Mouse (Mus musculus) T-cell, adult 66 days (primary cell): Measurements from ENCODE around the gene Plcd1. TPM values are rescaled to one million over a fixed set of nuclear protein-coding genes. Genes with fewer than 3 reads are reported as not detected.

Experiments used
- total RNA-seq, 2 experiments: library from RNA; stranded (reverse); gene quantifications; 3 replicates in 1 of 2; 4 replicates in 1 of 2; pipeline ENCODE4 v1.2.4; 2023

Gene Plcd1
- 1 to 10 TPM in 1 of 2 experiments, under 1 TPM in 1; 0.52 to 1.2 TPM for total RNA-seq

GRCm38 (mm10) chr9:119093419-119094295 is at the start of gene Plcd1:
Gene Plcd1 (minus strand): TSS chr9:119093502.

DNA sequence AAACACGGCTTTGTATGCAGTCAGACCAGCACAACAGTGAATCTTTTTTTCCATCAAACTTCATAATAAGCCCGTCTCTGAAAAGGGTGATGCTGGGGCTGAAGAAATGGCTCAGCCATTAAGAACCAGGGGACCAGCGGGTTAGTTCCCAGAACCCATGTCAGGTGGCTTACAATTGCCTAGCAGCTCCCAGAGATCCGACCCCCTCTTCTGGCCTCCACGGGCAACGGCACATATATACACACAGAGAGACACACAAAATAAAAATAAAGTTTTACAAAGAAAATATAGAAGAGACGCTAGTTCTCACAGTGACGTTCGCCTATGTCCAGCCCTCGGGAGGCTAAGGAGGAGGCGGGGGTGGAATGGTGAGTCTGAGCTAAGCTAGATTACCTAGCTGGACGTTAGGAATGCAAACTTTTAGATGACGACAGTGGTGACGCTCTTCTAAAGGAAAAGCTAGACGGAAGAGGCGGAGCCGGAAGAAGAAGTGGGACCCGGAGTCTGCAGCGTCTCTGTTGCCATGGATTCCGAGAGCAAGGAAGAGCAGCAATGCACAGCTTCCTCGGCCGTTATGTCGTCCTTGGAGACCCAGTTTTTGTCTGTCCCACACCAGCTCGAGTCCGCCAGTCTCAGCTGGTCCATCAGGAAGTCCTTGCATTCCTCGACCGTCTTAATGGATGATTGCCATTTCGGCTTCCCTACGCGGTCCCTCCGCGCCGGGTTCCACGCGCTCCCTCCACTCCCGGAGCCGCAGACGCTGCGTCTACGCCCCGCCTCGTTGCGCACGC is 8.9 kb upstream of the Plcd1 start, which contains the start of gene Dlec1:
Gene Dlec1, plus strand, starts transcription at position 487 of the 791 bp plus-strand sequence.

DNA sequence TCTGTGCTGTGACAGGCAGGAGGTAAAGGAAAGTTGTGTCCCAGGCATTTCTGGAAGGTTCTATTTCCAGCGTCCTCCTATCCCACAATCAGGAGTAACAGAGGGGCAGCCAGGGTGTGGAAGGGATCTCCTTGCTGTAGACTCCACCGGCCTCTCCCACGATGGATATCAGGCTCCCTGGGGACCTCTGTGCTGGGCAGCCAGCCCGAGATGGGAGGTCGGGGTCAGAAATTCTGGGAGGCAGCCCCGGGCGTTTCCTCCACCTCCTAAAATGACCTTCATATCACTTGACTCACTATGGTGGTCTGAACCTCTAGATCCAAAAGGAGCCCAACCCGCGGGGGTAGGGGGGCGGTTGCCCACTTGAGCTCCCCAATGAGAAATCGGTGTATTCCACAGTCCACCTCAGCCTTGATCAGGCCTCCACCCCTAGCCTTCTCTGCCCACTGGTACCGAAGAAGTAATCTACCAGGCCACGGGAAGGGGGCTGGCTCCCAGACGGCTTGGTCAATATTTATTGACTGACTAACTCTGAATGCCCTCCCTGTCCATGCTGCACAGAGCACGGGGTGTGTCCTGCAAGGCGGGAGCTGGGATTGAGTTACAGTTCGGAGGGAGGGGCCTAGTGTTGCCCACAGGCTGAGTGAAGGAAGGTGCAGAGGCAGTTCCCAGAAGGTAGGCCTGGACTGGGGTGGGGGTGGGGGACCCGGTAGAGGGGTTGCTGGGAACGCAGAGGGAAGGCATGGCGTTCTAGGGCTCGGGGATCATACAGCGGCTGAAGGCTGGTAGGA is 41.0 kb downstream of the Plcd1 start, which contains the start of gene Vill:
Gene Vill, plus strand, starts transcription at position 625 of the 791 bp plus-strand sequence.

Other genes starting within 250 kb of the Plcd1 start
- gene Ctdspl, start 167.0 kb downstream of the Plcd1 start, total RNA-seq, result 1 to 10 TPM in 1 of 2 experiments, under 1 TPM in 1; 0.95 to 1.3 TPM
- gene Vill, start 40.7 kb downstream of the Plcd1 start, total RNA-seq, result 1 to 10 TPM in 1 of 2 experiments, under 1 TPM in 1; 0.83 to 1.2 TPM
- under 1 TPM; 0.38 to 0.41 TPM for gene Dlec1, start 9.0 kb upstream of the Plcd1 start, total RNA-seq
- 1 to 10 TPM in 1 of 2 experiments, under 1 TPM in 1; 0.79 to 1.2 TPM for gene Acaa1b, start 63.6 kb upstream of the Plcd1 start, total RNA-seq
- gene Gm47289, start 65.7 kb upstream of the Plcd1 start, total RNA-seq, result not detected
- gene Slc22a13, start 115.6 kb upstream of the Plcd1 start, total RNA-seq, result not detected
- gene Oxsr1, start 228.9 kb upstream of the Plcd1 start, total RNA-seq, result 10 to 100 TPM; 43.8 to 46.8 TPM
- gene Acaa1a, start 246.2 kb upstream of the Plcd1 start, total RNA-seq, result 10 to 100 TPM; 55.5 to 57.2 TPM
- gene Myd88, start 247.9 kb upstream of the Plcd1 start, total RNA-seq, result 10 to 100 TPM; 48.2 to 49.0 TPM